Mouse (Mus musculus) liver, embryonic 15.5 days (tissue): Measurements from ENCODE around the gene 4930455H04Rik. TPM values are rescaled to one million over a fixed set of nuclear protein-coding genes. Genes with fewer than 3 reads are reported as not detected.

Source experiments
- ATAC-seq: fragments of 200-750 bp; cut with Nextera tagmentation; 2 replicates; pipeline ENCODE4 v1.8.0; 2017; ENCODE audit warnings: moderate number of reproducible peaks, mild to moderate bottlenecking, moderate library complexity; ENCODE audit not compliant: insufficient read depth
- H3K27ac ChIP-seq: fragments of 300-500 bp; sonication (generic); replicated peaks from 2 replicates; pipeline ENCODE4 v1.5.1; 2015; ENCODE audit warnings: mild to moderate bottlenecking, inconsistent platforms
- H3K27me3 ChIP-seq: fragments of 300-500 bp; sonication (generic); 2 replicates; pipeline ENCODE4 v1.6.1; 2015; ENCODE audit warnings: mild to moderate bottlenecking, inconsistent platforms
- H3K36me3 ChIP-seq: fragments of 300-500 bp; sonication (generic); replicated peaks from 2 replicates; pipeline ENCODE4 v1.6.1; 2015; ENCODE audit warnings: moderate library complexity, mild to moderate bottlenecking, inconsistent platforms
- H3K4me1 ChIP-seq: fragments of 300-500 bp; sonication (generic); replicated peaks from 2 replicates; pipeline ENCODE4 v1.6.1; 2015; ENCODE audit warnings: inconsistent platforms
- H3K4me2 ChIP-seq: fragments of 300-500 bp; sonication (generic); 2 replicates; pipeline ENCODE4 v1.6.1; 2015; ENCODE audit warnings: moderate library complexity, mild to moderate bottlenecking, inconsistent platforms
- H3K4me3 ChIP-seq: fragments of 300-500 bp; sonication (generic); replicated peaks from 2 replicates; pipeline ENCODE4 v1.5.1; 2015; ENCODE audit warnings: mild to moderate bottlenecking, inconsistent platforms
- H3K9ac ChIP-seq: fragments of 300-500 bp; sonication (generic); 2 replicates; pipeline ENCODE4 v1.6.1; 2015; ENCODE audit warnings: moderate library complexity, mild to moderate bottlenecking, inconsistent platforms
- H3K9me3 ChIP-seq: fragments of 300-500 bp; sonication (generic); replicated peaks from 2 replicates; pipeline ENCODE4 v1.6.1; 2016; ENCODE audit warnings: inconsistent platforms
- WGBS: fragments of 180-500 bp; shearing (Covaris S2); methylation state at CpG from one replicate; pipeline ENCODE4 v1.1.7; 2015; ENCODE audit warnings: mixed read lengths; ENCODE audit not compliant: insufficient replicate concordance; 5-methylcytosine and 5-hydroxymethylcytosine counted together
- polyA plus RNA-seq: library from polyadenylated mRNA; unstranded; fragments of >200 nt; fragmentation: Nextera tagmentation; extraction: Ambion mirVana; gene quantifications from 2 replicates; pipeline ENCODE4 v1.2.1, GENCODE M21; 2015

Gene 4930455H04Rik
- polyA plus RNA-seq, 1 experiment from 2014 or later = not detected

GRCm38 (mm10) chr3:116950665-116951115, 17.4 kb upstream of the 4930455H04Rik start:
- H3K27ac ChIP-seq = no peak overlapping the region
- peak; percentile 67 for ATAC-seq
- H3K9ac ChIP-seq = no peak overlapping the region
- no peak overlapping the region for H3K4me2 ChIP-seq
- no peaks in the 10 kb centered on the region for H3K36me3 ChIP-seq
- no peak overlapping the region for H3K4me3 ChIP-seq
- H3K9me3 ChIP-seq = no peaks in the 10 kb centered on the region
- H3K4me1 ChIP-seq = peaks cover 7% of the 10 kb centered on the region; the same call in 1 of the 2 replicates
- WGBS = 50% methylated on average over 6 of the region's 6 CpGs
- H3K27me3 ChIP-seq = no peaks in the 10 kb centered on the region

DNA sequence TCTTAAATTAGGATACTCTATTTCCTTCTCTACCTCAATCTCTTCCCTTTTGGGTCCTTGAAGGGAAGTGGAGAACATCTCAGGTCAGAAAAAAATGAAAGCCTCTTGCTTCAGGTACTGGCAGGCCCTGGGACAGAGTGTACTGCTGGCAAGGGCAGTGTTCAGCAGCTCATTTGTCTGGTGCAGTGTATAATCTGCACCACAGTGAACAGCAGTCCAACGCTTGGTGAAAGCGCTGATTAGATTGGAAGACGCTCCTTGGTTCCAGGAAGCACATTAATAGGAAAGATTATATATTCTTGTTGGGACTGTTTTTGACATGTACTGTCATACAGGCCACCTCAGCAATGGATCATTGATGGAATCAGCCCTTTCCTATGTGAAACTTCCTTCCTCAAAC, 16.6 kb upstream of the 4930455H04Rik start:
- Histone ChIP-seq H3K4me1 (peaks cover 7% of the 10 kb centered on the region; the same call in 1 of the 2 replicates), H3K27ac (no peak overlapping the region; the same call in 1 of the 2 replicates), H3K36me3 (no peaks in the 10 kb centered on the region), H3K4me2 (no peak overlapping the region), H3K9ac (no peak overlapping the region), H3K9me3 (no peaks in the 10 kb centered on the region), H3K27me3 (no peaks in the 10 kb centered on the region), H3K4me3 (no peak overlapping the region)
- WGBS = 62% methylated on average over 3 of the region's 3 CpGs
- ATAC-seq = no peak

DNA sequence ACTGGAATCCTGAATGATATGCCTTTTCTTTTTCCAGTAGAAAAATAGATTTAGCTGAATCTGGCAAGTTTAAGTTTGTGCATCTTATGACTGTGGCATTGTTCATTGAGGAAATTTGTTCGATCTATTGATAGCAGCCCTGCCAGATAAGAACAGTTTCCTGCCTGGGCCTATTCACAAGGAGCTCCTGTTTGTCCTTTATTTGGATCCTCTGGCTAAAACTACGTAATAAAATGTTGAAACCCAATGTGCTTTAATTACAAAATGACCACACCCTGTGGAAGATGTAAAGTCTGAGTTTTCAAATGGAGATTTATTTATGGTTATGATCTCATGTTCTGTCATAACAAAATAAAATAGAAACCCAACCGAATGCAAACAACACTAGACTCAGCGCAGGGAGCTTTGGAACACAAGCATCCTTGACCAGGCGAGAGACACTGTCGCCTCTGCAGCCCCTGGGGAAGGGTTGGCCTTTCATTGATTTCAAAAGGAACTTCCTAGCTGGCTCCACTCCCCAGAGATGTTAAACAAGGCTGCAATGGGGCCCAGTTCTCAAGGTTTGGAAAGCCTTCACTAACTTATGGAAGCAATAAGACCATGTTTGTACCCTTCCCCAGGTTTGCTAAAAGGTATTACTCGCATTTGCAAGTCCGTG, 15.7 kb upstream of the 4930455H04Rik start:
- Histone ChIP-seq H3K4me1 (peaks cover 7% of the 10 kb centered on the region; the same call in 1 of the 2 replicates), H3K4me3 (no peak overlapping the region), H3K9me3 (no peaks in the 10 kb centered on the region), H3K36me3 (no peaks in the 10 kb centered on the region), H3K4me2 (no peak overlapping the region), H3K9ac (no peak overlapping the region), H3K27ac (no peak overlapping the region), H3K27me3 (no peaks in the 10 kb centered on the region)
- no peak for ATAC-seq
- WGBS = 65% methylated on average over 8 of the region's 8 CpGs

DNA sequence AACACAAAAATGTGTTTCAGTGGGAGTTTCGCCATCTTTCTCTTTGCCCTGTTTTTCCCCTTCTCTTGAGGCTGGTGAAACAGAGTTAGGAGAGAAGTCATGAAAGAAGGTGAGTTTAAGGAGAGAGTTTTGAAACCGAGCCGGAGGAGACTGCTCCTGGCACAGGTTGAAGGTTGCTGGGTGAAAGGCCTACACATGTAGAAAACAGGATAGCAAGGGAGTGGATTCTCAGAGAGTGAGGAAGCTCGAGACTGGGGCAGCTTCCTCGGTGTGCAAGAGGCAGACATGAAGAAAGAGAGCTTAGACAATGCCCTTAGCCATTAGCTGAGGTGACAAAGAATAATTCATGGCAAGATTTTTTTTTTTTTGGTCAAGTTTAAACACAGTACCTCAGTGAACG, 14.7 kb upstream of the 4930455H04Rik start:
- Histone ChIP-seq H3K27ac (no peak overlapping the region), H3K9me3 (no peaks in the 10 kb centered on the region), H3K4me3 (no peak overlapping the region), H3K27me3 (no peaks in the 10 kb centered on the region), H3K36me3 (no peaks in the 10 kb centered on the region), H3K4me2 (no peak overlapping the region), H3K9ac (no peak overlapping the region), H3K4me1 (peaks cover 7% of the 10 kb centered on the region; the same call in 1 of the 2 replicates)
- no peak for ATAC-seq
- WGBS = 51% methylated on average over 6 of the region's 6 CpGs

- Histone ChIP-seq H3K27me3 (no peaks in the 10 kb centered on the region), H3K4me2 (no peak overlapping the region), H3K27ac (no peak overlapping the region), H3K9ac (no peak overlapping the region), H3K4me1 (peaks cover 7% of the 10 kb centered on the region; the same call in 1 of the 2 replicates), H3K4me3 (no peak overlapping the region), H3K9me3 (no peaks in the 10 kb centered on the region), H3K36me3 (no peaks in the 10 kb centered on the region)
- no peak for ATAC-seq
- WGBS = 54% methylated on average over 6 of the region's 6 CpGs
Observed at GRCm38 (mm10) chr3:116955061-116955460, 13.0 kb upstream of the 4930455H04Rik start.

DNA sequence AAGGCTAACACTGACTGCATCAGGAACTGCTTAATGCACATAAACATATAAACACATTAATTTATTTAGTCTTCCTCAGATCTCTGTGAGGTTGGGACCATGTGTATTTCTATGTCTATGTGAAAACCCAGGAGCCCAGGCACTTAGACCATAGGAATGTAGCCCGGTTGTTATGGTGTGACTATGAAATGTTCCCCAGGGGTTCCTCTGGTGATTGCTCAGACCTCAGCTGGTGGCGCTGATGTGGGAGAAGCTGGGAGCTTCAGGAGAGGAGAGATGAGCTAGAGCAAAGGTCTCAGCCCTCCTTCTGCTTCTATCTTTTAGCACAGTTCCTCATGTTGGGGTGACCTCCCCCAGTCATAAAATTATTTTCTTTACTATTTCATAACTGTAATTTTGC, 7.7 kb upstream of the 4930455H04Rik start:
- 72% methylated on average over 2 of the region's 2 CpGs for WGBS

GRCm38 (mm10) chr3:116961354-116962142, 6.5 kb upstream of the 4930455H04Rik start:
- no peaks in the 10 kb centered on the region for H3K36me3 ChIP-seq
- H3K9ac ChIP-seq = no peak overlapping the region
- H3K27me3 ChIP-seq = no peaks in the 10 kb centered on the region
- no peak for ATAC-seq
- WGBS = 69% methylated on average over 15 of the region's 15 CpGs
- H3K4me1 ChIP-seq = no peaks in the 10 kb centered on the region
- H3K4me3 ChIP-seq = no peak overlapping the region
- H3K9me3 ChIP-seq = no peaks in the 10 kb centered on the region
- no peak overlapping the region for H3K27ac ChIP-seq
- no peak overlapping the region for H3K4me2 ChIP-seq

More for the DNA sequence above, 7.7 kb upstream of the 4930455H04Rik start:
- no peak overlapping the region for H3K27ac ChIP-seq
- no peaks in the 10 kb centered on the region for H3K27me3 ChIP-seq
- no peaks in the 10 kb centered on the region for H3K36me3 ChIP-seq
- ATAC-seq = no peak
- H3K4me3 ChIP-seq = no peak overlapping the region
- H3K4me1 ChIP-seq = no peaks in the 10 kb centered on the region
- no peak overlapping the region for H3K4me2 ChIP-seq
- no peak overlapping the region for H3K9ac ChIP-seq
- no peaks in the 10 kb centered on the region for H3K9me3 ChIP-seq

- H3K4me1 ChIP-seq = no peaks in the 10 kb centered on the region
- no peak overlapping the region for H3K4me3 ChIP-seq
- ATAC-seq = no peak
- no peak overlapping the region for H3K27ac ChIP-seq
- WGBS = 50% methylated on average over 4 of the region's 4 CpGs
- H3K9ac ChIP-seq = no peak overlapping the region
- H3K36me3 ChIP-seq = no peaks in the 10 kb centered on the region
- no peaks in the 10 kb centered on the region for H3K27me3 ChIP-seq
- no peaks in the 10 kb centered on the region for H3K9me3 ChIP-seq
- H3K4me2 ChIP-seq = no peak overlapping the region
Observed at GRCm38 (mm10) chr3:116963213-116963612, 4.9 kb upstream of the 4930455H04Rik start.

DNA sequence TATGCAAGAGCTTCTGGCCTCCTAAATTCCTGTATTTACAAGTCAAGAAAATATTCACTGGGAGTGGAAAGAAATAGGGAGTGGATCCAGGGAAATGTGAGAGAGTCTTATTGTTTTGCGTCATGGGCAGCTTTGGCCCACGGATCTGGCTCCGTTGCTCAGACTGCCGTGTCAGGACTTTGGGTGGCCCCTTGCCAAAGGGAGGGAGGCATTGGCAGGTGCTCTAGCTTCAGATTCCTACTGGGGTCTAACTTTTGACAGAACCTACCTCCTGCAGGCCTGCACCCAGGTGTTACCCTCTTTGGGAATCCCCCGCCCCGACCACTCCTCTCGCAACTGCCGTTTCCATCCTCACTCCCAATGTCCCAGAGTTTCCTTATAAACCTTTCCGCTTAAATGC, 3.6 kb upstream of the 4930455H04Rik start:
- ATAC-seq = no peak
- 82% methylated on average over 9 of the region's 9 CpGs for WGBS
- H3K36me3 ChIP-seq = no peaks in the 10 kb centered on the region
- H3K4me2 ChIP-seq = no peak overlapping the region
- H3K9me3 ChIP-seq = no peaks in the 10 kb centered on the region
- H3K4me3 ChIP-seq = no peak overlapping the region
- no peaks in the 10 kb centered on the region for H3K4me1 ChIP-seq
- no peak overlapping the region for H3K27ac ChIP-seq
- no peaks in the 10 kb centered on the region for H3K27me3 ChIP-seq
- no peak overlapping the region for H3K9ac ChIP-seq

- Histone ChIP-seq H3K27me3 (no peaks in the 10 kb centered on the region), H3K4me1 (no peaks in the 10 kb centered on the region), H3K9me3 (no peaks in the 10 kb centered on the region), H3K27ac (no peak overlapping the region), H3K4me3 (no peak overlapping the region), H3K9ac (no peak overlapping the region), H3K36me3 (no peaks in the 10 kb centered on the region), H3K4me2 (0 out of 2 replicates have a peak overlapping the region, but pooled peaks have one; percentile 27)
- WGBS = 17% methylated on average over 4 of the region's 4 CpGs
- peak; percentile 51; the same call in 1 of the 2 replicates for ATAC-seq
Observed at GRCm38 (mm10) chr3:116966225-116966624, 1.8 kb upstream of the 4930455H04Rik start.

GRCm38 (mm10) chr3:116966800-116967199, 1.3 kb upstream of the 4930455H04Rik start:
- Histone ChIP-seq H3K27me3 (no peaks in the 10 kb centered on the region), H3K36me3 (no peaks in the 10 kb centered on the region), H3K9me3 (no peaks in the 10 kb centered on the region), H3K4me2 (peak overlapping the region; percentile 27), H3K4me3 (no peak overlapping the region; the same call in 1 of the 2 replicates), H3K4me1 (no peaks in the 10 kb centered on the region), H3K27ac (peak overlapping the region; percentile 29; the same call in 1 of the 2 replicates), H3K9ac (no peak overlapping the region)
- peak; percentile 68 for ATAC-seq
- WGBS = 44% methylated on average over 6 of the region's 6 CpGs
